Mouse (Mus musculus): ENCODE results near the gene Scn2a.

DNA sequence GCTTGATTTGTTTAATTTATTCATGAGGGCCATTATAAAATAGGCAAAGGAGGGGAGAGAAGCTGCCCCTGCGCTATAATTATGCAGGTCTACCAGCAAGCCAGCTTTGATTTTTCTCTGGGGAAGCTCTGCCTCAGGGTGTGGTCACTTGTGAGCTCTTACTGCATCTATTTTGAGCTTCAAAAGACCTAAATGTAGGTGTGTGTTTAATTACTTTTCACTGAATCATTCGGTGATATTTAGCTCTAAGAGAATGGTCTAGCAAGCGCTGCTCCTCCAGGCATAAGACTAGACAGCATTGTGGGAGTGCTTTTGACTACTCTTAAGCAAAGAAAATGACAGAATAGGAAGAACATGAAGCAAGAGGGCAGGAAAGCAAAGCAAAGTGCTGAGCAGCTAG, 80.6 kb downstream of the Scn2a start:
- TF ChIP-seq POLR2A (IDR thresholded peaks at IDR 0.05; ENCODE audit: borderline replicate concordance, low read depth, low read length) (no peak), CTCF (IDR thresholded peaks at IDR 0.05; ENCODE audit: low read depth, low read length) (no peak)
